Mouse (Mus musculus) forebrain, embryonic 15.5 days (tissue): Measurements from ENCODE around the gene Sez6l. TPM values are rescaled to one million over a fixed set of nuclear protein-coding genes. Genes with fewer than 3 reads are reported as not detected.

Experiments
- ATAC-seq: fragments of 200-750 bp; cut with Nextera tagmentation; replicated peaks from 2 replicates; pipeline ENCODE4 v1.8.0; 2017; ENCODE audit warnings: mild to moderate bottlenecking, moderate TSS enrichment, moderate library complexity
- H3K27ac ChIP-seq: fragments of 300-500 bp; sonication (generic); replicated peaks from 2 replicates; pipeline ENCODE4 v1.5.1; 2015; ENCODE audit warnings: mild to moderate bottlenecking, inconsistent platforms
- H3K27me3 ChIP-seq: fragments of 300-500 bp; sonication (generic); 2 replicates; pipeline ENCODE4 v1.6.1; 2015; ENCODE audit warnings: inconsistent platforms
- H3K36me3 ChIP-seq: fragments of 300-500 bp; sonication (generic); 2 replicates; pipeline ENCODE4 v1.6.1; 2015; ENCODE audit warnings: mild to moderate bottlenecking, inconsistent platforms
- H3K4me1 ChIP-seq: fragments of 300-500 bp; sonication (generic); 2 replicates; pipeline ENCODE4 v1.6.1; 2015; ENCODE audit warnings: inconsistent platforms
- H3K4me2 ChIP-seq: fragments of 300-500 bp; sonication (generic); replicated peaks from 2 replicates; pipeline ENCODE4 v1.6.1; 2015; ENCODE audit warnings: mild to moderate bottlenecking, inconsistent platforms
- H3K4me3 ChIP-seq: fragments of 300-500 bp; sonication (generic); 2 replicates; pipeline ENCODE4 v1.5.1; 2015; ENCODE audit warnings: mild to moderate bottlenecking, inconsistent platforms
- H3K9ac ChIP-seq: fragments of 300-500 bp; sonication (generic); replicated peaks from 2 replicates; pipeline ENCODE4 v1.6.1; 2015; ENCODE audit warnings: mild to moderate bottlenecking, inconsistent platforms
- H3K9me3 ChIP-seq: fragments of 300-500 bp; sonication (generic); 2 replicates; pipeline ENCODE4 v1.6.1; 2016; ENCODE audit warnings: inconsistent platforms
- WGBS: fragments of 180-500 bp; shearing (Covaris S2); methylation state at CpG from one replicate; pipeline ENCODE4 v1.1.7; 2015; ENCODE audit warnings: mixed read lengths; 5-methylcytosine and 5-hydroxymethylcytosine counted together
- polyA plus RNA-seq: library from polyadenylated mRNA; unstranded; fragments of >200 nt; fragmentation: Nextera tagmentation; extraction: Ambion mirVana; gene quantifications from 2 replicates; pipeline ENCODE4 v1.2.1, GENCODE M21; 2015

Gene Sez6l
- polyA plus RNA-seq, 1 experiment from 2014 or later: 33.3 TPM

GRCm38 (mm10) chr5:112525980-112526379 lies 51.0 kb downstream of the Sez6l start:
- Histone ChIP-seq H3K9me3 (no peaks in the 10 kb centered on the region), H3K4me3 (no peak overlapping the region), H3K27me3 (no peaks in the 10 kb centered on the region), H3K27ac (peak overlapping the region; percentile 80), H3K4me2 (no peak overlapping the region), H3K9ac (no peak overlapping the region), H3K36me3 (no peaks in the 10 kb centered on the region), H3K4me1 (peaks cover 50% of the 10 kb centered on the region)
- 56% methylated on average over 3 of the region's 3 CpGs for WGBS
- ATAC-seq: no peak

DNA sequence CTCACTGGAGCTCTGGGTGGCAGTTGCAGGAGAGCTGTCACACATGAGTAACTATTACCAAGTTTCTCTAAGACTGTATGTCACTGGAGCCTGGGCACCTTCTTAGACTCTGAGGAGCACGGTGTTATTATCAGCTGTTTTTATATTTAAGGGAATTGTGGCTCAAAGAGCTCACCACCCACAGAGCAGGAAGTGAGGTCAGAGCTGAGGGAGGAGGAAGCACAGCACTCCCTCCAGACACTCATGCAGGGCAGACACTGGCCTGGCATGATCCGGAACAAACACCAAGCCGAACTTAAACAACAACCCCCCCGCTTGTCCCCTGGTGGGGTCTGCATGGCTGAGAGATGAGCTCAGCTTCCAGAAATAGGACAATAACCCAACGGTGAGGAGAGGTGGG lies 51.7 kb downstream of the Sez6l start:
- H3K27me3 ChIP-seq: no peaks in the 10 kb centered on the region
- peaks cover 54% of the 10 kb centered on the region for H3K4me1 ChIP-seq
- no peaks in the 10 kb centered on the region for H3K36me3 ChIP-seq
- H3K27ac ChIP-seq: peak overlapping the region; percentile 42; the same call in 1 of the 2 replicates
- no peaks in the 10 kb centered on the region for H3K9me3 ChIP-seq
- no peak for ATAC-seq
- H3K4me3 ChIP-seq: no peak overlapping the region
- no peak overlapping the region for H3K4me2 ChIP-seq
- WGBS: 72% methylated on average over 5 of the region's 5 CpGs
- no peak overlapping the region for H3K9ac ChIP-seq

GRCm38 (mm10) chr5:112523796-112524195 lies 53.2 kb downstream of the Sez6l start:
- H3K27ac ChIP-seq: no peak overlapping the region
- ATAC-seq: no peak
- H3K36me3 ChIP-seq: no peaks in the 10 kb centered on the region
- no peak overlapping the region for H3K4me2 ChIP-seq
- no peaks in the 10 kb centered on the region for H3K27me3 ChIP-seq
- H3K4me3 ChIP-seq: no peak overlapping the region
- no peaks in the 10 kb centered on the region for H3K9me3 ChIP-seq
- H3K4me1 ChIP-seq: peaks cover 62% of the 10 kb centered on the region
- WGBS: 100% methylated on average over 2 of the region's 2 CpGs
- H3K9ac ChIP-seq: no peak overlapping the region

DNA sequence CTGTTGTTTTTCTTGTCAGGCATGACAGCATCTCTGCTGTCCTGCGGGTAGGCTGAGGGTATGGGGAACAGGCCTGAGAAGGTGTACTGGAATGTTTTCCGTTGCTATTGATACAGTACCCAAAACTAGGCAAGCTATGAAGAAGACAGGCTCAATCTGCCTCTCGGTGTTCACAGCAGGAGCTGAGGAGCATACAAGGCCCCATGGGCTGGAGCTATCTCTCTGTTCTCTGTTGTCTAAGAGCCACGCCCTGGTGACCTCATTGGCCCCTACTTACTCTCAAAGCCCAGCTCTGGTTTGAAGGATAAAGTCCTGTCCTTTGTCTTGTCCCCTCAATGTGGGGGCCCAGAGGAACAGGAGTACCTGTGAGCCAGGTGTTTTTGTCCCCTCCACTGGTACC lies 53.7 kb downstream of the Sez6l start:
- no peak overlapping the region for H3K9ac ChIP-seq
- H3K4me1 ChIP-seq: peaks cover 61% of the 10 kb centered on the region
- no peaks in the 10 kb centered on the region for H3K36me3 ChIP-seq
- no peaks in the 10 kb centered on the region for H3K27me3 ChIP-seq
- 87% methylated on average over 4 of the region's 4 CpGs for WGBS
- no peaks in the 10 kb centered on the region for H3K9me3 ChIP-seq
- no peak for ATAC-seq
- H3K4me2 ChIP-seq: no peak overlapping the region
- H3K4me3 ChIP-seq: no peak overlapping the region
- no peak overlapping the region for H3K27ac ChIP-seq

- Histone ChIP-seq H3K4me2 (0 out of 2 replicates have a peak overlapping the region, but pooled peaks have one; percentile 1), H3K4me3 (no peak overlapping the region), H3K36me3 (no peaks in the 10 kb centered on the region), H3K4me1 (peaks cover 54% of the 10 kb centered on the region), H3K9ac (0 out of 2 replicates have a peak overlapping the region, but pooled peaks have one; percentile 1), H3K27me3 (no peaks in the 10 kb centered on the region), H3K27ac (peak overlapping the region; percentile 78), H3K9me3 (no peaks in the 10 kb centered on the region)
- WGBS: 9% methylated on average over 19 of the region's 19 CpGs
- no peak for ATAC-seq
Measured at GRCm38 (mm10) chr5:112521703-112522527, 55.1 kb downstream of the Sez6l start.

GRCm38 (mm10) chr5:112520826-112521702 lies 55.9 kb downstream of the Sez6l start:
- Histone ChIP-seq H3K4me1 (peaks cover 47% of the 10 kb centered on the region), H3K9me3 (no peaks in the 10 kb centered on the region), H3K4me2 (no peak overlapping the region), H3K27ac (peak overlapping the region; percentile 78), H3K9ac (0 out of 2 replicates have a peak overlapping the region, but pooled peaks have one; percentile 1), H3K36me3 (no peaks in the 10 kb centered on the region), H3K27me3 (no peaks in the 10 kb centered on the region), H3K4me3 (no peak overlapping the region)
- ATAC-seq: peak; percentile 50
- WGBS: 4% methylated on average over 8 of the region's 8 CpGs

GRCm38 (mm10) chr5:112518773-112519172 lies 58.2 kb downstream of the Sez6l start:
- Histone ChIP-seq H3K4me2 (no peak overlapping the region), H3K36me3 (no peaks in the 10 kb centered on the region), H3K27me3 (no peaks in the 10 kb centered on the region), H3K27ac (no peak overlapping the region), H3K4me1 (peaks cover 52% of the 10 kb centered on the region), H3K9me3 (no peaks in the 10 kb centered on the region), H3K4me3 (no peak overlapping the region), H3K9ac (no peak overlapping the region)
- no peak for ATAC-seq
- 55% methylated on average over 2 of the region's 2 CpGs for WGBS

DNA sequence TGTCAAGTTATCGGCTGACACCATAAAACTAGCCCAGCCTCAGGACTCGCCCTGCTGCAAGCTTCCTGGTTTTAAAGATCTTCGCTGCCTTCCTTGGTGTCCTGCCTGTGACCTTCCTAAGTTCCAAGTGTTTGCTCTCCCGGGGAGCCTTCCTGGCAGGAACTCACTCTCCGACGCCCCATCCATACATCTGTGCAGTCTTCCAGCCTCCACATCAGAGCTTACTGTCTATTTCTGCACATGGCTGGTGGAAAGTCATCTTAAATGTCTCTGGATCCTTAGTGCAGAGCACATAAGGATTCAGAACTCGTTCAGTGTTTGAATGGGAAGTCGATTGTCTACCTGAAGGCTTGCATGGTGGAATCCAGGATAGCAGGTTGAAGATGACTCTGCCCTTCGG lies 59.5 kb downstream of the Sez6l start:
- Histone ChIP-seq H3K9me3 (no peaks in the 10 kb centered on the region), H3K9ac (no peak overlapping the region), H3K4me1 (peaks cover 51% of the 10 kb centered on the region), H3K27me3 (no peaks in the 10 kb centered on the region), H3K4me3 (no peak overlapping the region), H3K36me3 (no peaks in the 10 kb centered on the region), H3K27ac (no peak overlapping the region), H3K4me2 (no peak overlapping the region)
- 91% methylated on average over 9 of the region's 9 CpGs for WGBS
- ATAC-seq: no peak

- H3K4me1 ChIP-seq: peaks cover 44% of the 10 kb centered on the region
- 97% methylated on average over 3 of the region's 3 CpGs for WGBS
Measured at GRCm38 (mm10) chr5:112516527-112516926, 60.5 kb downstream of the Sez6l start.

DNA sequence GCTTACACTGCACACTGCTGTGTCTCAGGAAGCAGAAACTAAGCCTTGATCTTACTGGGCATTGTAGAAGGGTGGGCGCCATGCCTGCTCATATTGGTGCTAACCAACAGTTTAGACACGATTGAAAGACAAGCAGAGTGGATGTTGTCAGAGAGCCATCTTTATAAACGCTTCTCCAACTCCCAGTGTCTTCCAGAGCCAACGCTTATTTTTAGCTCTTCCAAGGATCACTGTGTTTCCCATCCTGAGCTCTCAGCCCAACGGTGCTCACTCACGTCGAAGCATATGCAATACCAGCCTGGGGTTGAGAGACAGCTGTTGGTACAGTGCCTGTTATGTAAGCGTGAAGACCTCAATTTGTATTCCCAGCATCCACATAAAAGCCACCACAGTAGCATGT lies 66.6 kb downstream of the Sez6l start:
- Histone ChIP-seq H3K36me3 (no peaks in the 10 kb centered on the region), H3K4me3 (no peak overlapping the region), H3K4me1 (peaks cover 41% of the 10 kb centered on the region), H3K9ac (no peak overlapping the region), H3K27ac (peak overlapping the region; percentile 48), H3K27me3 (no peaks in the 10 kb centered on the region), H3K4me2 (no peak overlapping the region), H3K9me3 (no peaks in the 10 kb centered on the region)
- 68% methylated on average over 8 of the region's 8 CpGs for WGBS
- ATAC-seq: no peak

More at GRCm38 (mm10) chr5:112516527-112516926, 60.5 kb downstream of the Sez6l start:
- Histone ChIP-seq H3K4me2 (no peak overlapping the region), H3K27ac (no peak overlapping the region), H3K9me3 (no peaks in the 10 kb centered on the region), H3K4me3 (no peak overlapping the region), H3K27me3 (no peaks in the 10 kb centered on the region), H3K36me3 (no peaks in the 10 kb centered on the region), H3K9ac (no peak overlapping the region)
- ATAC-seq: no peak

- peaks cover 42% of the 10 kb centered on the region for H3K4me1 ChIP-seq
- H3K9ac ChIP-seq: no peak overlapping the region
- H3K27me3 ChIP-seq: no peaks in the 10 kb centered on the region
- 71% methylated on average over 5 of the region's 5 CpGs for WGBS
- H3K9me3 ChIP-seq: no peaks in the 10 kb centered on the region
- H3K4me3 ChIP-seq: no peak overlapping the region
- peak overlapping the region; percentile 48 for H3K27ac ChIP-seq
- ATAC-seq: no peak
- no peaks in the 10 kb centered on the region for H3K36me3 ChIP-seq
- no peak overlapping the region for H3K4me2 ChIP-seq
Measured at GRCm38 (mm10) chr5:112509916-112510315, 67.1 kb downstream of the Sez6l start.

DNA sequence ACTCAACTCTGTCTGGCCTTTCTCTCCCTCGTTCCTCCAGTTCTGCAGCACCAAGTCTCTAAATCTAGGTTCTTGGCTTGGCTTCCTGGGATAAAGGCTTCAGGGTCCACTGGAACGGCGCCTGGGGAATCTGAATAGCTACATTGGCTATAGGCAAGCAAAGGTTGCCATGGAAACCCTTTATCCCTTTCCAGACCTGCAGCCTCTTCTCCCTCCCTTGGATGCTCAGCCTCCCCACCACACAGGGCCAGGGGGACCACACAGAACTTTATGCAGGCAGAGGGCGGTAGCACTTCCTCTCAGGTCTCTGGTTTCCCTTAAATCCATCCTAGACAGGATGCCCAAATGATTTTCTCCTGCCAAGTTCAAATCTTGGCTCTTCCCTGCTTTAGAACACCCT lies 71.4 kb downstream of the Sez6l start:
- peak; percentile 53; the same call in 1 of the 2 replicates for ATAC-seq
- no peaks in the 10 kb centered on the region for H3K27me3 ChIP-seq
- H3K27ac ChIP-seq: peak overlapping the region; percentile 72
- H3K9ac ChIP-seq: no peak overlapping the region
- no peaks in the 10 kb centered on the region for H3K9me3 ChIP-seq
- H3K4me2 ChIP-seq: no peak overlapping the region
- peaks cover 47% of the 10 kb centered on the region for H3K4me1 ChIP-seq
- no peak overlapping the region for H3K4me3 ChIP-seq
- H3K36me3 ChIP-seq: no peaks in the 10 kb centered on the region
- WGBS: 10% methylated on average over 4 of the region's 4 CpGs
